Mouse (Mus musculus) layer of hippocampus, postnatal 14 days (tissue): ENCODE measurements around the gene Ddr1. TPM values are rescaled to one million over a fixed set of nuclear protein-coding genes. Genes with fewer than 3 reads are reported as not detected.
"Not testable (repeated sequence)": the region's sequence is repeated elsewhere in the genome, so short reads cannot be mapped to it uniquely, and the experiment has no call there.

Source experiments
- DNase-seq, 2 experiments: peaks; one replicate each; pipeline ENCODE4 v3.0.0; 2021 to 2022; ENCODE audit warnings: low spot score in 2 of 2, mixed read lengths in 1 of 2
- long read RNA-seq, 2 experiments: library from polyadenylated mRNA; stranded (forward); transcript quantifications; one replicate each; pipeline ENCODE4 v2.0.0; 2021
- total RNA-seq, 2 experiments: library from RNA; stranded (reverse); gene quantifications; 2 replicates each; pipeline ENCODE4 v1.2.3; 2021

The Ddr1 gene
- total RNA-seq: 10 to 100 TPM; 73.6 to 81.0 TPM
- long read RNA-seq, experiment 1, partial matches to known transcripts: 19 of 49 reads
- long read RNA-seq, experiment 1, other reads (novel, unspliced or antisense): 20 of 49 reads
- long read RNA-seq, experiment 2, partial matches to known transcripts: 26 of 54 reads
- long read RNA-seq, experiment 2, other reads (novel, unspliced or antisense): 19 of 54 reads

- peak in 1 of 2 experiments; percentile 57 for DNase-seq
These were observed at the start of gene Ddr1 for GRCm38 (mm10) chr17:35704621-35705464. TSS of gene Ddr1 (minus strand) at chr17:35704621.

GRCm38 (mm10) chr17:35753668-35754067, 49.2 kb upstream of the Ddr1 start:
- no peak for DNase-seq

- DNase-seq: peak; percentile 49 to 67
These were observed 47.9 kb upstream of the Ddr1 start for GRCm38 (mm10) chr17:35752221-35752811.

GRCm38 (mm10) chr17:35749685-35750084, 45.3 kb upstream of the Ddr1 start:
- DNase-seq: no peak

GRCm38 (mm10) chr17:35744361-35744760, 39.9 kb upstream of the Ddr1 start:
- DNase-seq: no peak

- DNase-seq: no peak
These were observed 38.5 kb upstream of the Ddr1 start for GRCm38 (mm10) chr17:35742948-35743347.

GRCm38 (mm10) chr17:35741589-35742226, 37.3 kb upstream of the Ddr1 start:
- no peak for DNase-seq

- no peak for DNase-seq
These were observed 36.0 kb upstream of the Ddr1 start for GRCm38 (mm10) chr17:35740276-35740880.

GRCm38 (mm10) chr17:35739675-35740074, 35.3 kb upstream of the Ddr1 start:
- DNase-seq: peak; percentile 86 to 95

- peak; percentile 77 to 82 for DNase-seq
These were observed 33.3 kb upstream of the Ddr1 start for GRCm38 (mm10) chr17:35737743-35738142.

GRCm38 (mm10) chr17:35736280-35736960, 32.0 kb upstream of the Ddr1 start:
- peak; percentile 65 to 74 for DNase-seq

- DNase-seq: no peak
These were observed 30.1 kb upstream of the Ddr1 start for GRCm38 (mm10) chr17:35734478-35734877.

GRCm38 (mm10) chr17:35733398-35733797, 29.0 kb upstream of the Ddr1 start:
- no peak for DNase-seq

- no peak for DNase-seq
These were observed 27.2 kb upstream of the Ddr1 start for GRCm38 (mm10) chr17:35731431-35732145.

GRCm38 (mm10) chr17:35730112-35730511, 25.7 kb upstream of the Ddr1 start:
- DNase-seq: not testable (repeated sequence)

GRCm38 (mm10) chr17:35728821-35729220, 24.4 kb upstream of the Ddr1 start:
- DNase-seq: no peak

GRCm38 (mm10) chr17:35727471-35728205, 23.2 kb upstream of the Ddr1 start:
- DNase-seq: no peak

- DNase-seq: no peak
These were observed 22.6 kb upstream of the Ddr1 start for GRCm38 (mm10) chr17:35727028-35727427.
